Mouse (Mus musculus) liver, embryonic 14.5 days (tissue): ENCODE results near the gene Ghitm. TPM values are rescaled to one million over a fixed set of nuclear protein-coding genes. Genes with fewer than 3 reads are reported as not detected.

Experiments
- ATAC-seq: fragments of 200-750 bp; cut with Nextera tagmentation; 2 replicates; pipeline ENCODE4 v1.8.0; 2017; ENCODE audit warnings: moderate number of reproducible peaks, mild to moderate bottlenecking, moderate library complexity; ENCODE audit not compliant: insufficient read depth
- DNase-seq, 3 experiments: peaks; one replicate each; pipeline ENCODE4 v3.0.0-alpha.2; 2012 to 2013; ENCODE audit warnings: low read depth in 3 of 3, low spot score in 3 of 3
- H3K27ac ChIP-seq: fragments of 300-500 bp; sonication (generic); 2 replicates; pipeline ENCODE4 v1.5.1; 2014; ENCODE audit warnings: moderate library complexity, mild to moderate bottlenecking, control low read depth, inconsistent platforms
- H3K27me3 ChIP-seq: fragments of 300-500 bp; sonication (generic); 2 replicates; pipeline ENCODE4 v1.6.1; 2014; ENCODE audit warnings: mild to moderate bottlenecking, low read length, moderate library complexity; ENCODE audit not compliant: control insufficient read depth, insufficient read depth
- H3K36me3 ChIP-seq: fragments of 300-500 bp; sonication (generic); replicated peaks from 2 replicates; pipeline ENCODE4 v1.6.1; 2014; ENCODE audit warnings: low read depth; ENCODE audit not compliant: control insufficient read depth, insufficient read depth
- H3K4me1 ChIP-seq, 2 experiments: fragments of 200-500 bp in 1 of 2; fragments of 300-500 bp in 1 of 2; sonication (generic) in 1 of 2; replicated peaks; 2 replicates each; pipeline ENCODE4 v1.6.1; 2012 to 2014; ENCODE audit warnings: antibody characterized with exemption in 1 of 2, inconsistent platforms in 1 of 2, low read length in 1 of 2; ENCODE audit not compliant: control insufficient read depth in 2 of 2, insufficient read depth in 2 of 2
- H3K4me2 ChIP-seq: fragments of 300-500 bp; sonication (generic); 2 replicates; pipeline ENCODE4 v1.6.1; 2014; ENCODE audit warnings: low read depth, mild to moderate bottlenecking, control low read depth, moderate library complexity
- H3K4me3 ChIP-seq, 2 experiments: fragments of 200-500 bp in 1 of 2; fragments of 300-500 bp in 1 of 2; sonication (generic) in 1 of 2; 2 replicates each; pipeline ENCODE4 v1.5.1; 2012 to 2014; ENCODE audit warnings: low read depth in 2 of 2, low read length in 2 of 2, mild to moderate bottlenecking in 2 of 2, control low read depth in 1 of 2, inconsistent platforms in 1 of 2, moderate library complexity in 1 of 2; ENCODE audit not compliant: insufficient read depth in 1 of 2
- H3K9ac ChIP-seq: fragments of 300-500 bp; sonication (generic); replicated peaks from 2 replicates; pipeline ENCODE4 v1.6.1; 2014; ENCODE audit warnings: mild to moderate bottlenecking, control low read depth, moderate library complexity
- H3K9me3 ChIP-seq: fragments of 300-500 bp; sonication (generic); 2 replicates; pipeline ENCODE4 v1.6.1; 2016; ENCODE audit warnings: low read length, mixed read lengths; ENCODE audit not compliant: control insufficient read depth
- CTCF ChIP-seq: IDR thresholded peaks from 2 replicates; pipeline ENCODE4 v1.5.1; 2016; ENCODE audit warnings: antibody characterized with exemption, low read depth, control low read depth
- EP300 ChIP-seq: IDR thresholded peaks from 2 replicates; pipeline ENCODE4 v1.6.1; 2016; ENCODE audit warnings: antibody characterized with exemption, low read depth
- WGBS: fragments of 180-500 bp; shearing (Covaris S2); extraction: QIAGEN DNeasy Blood & Tissue Kit; methylation state at CpG from one replicate; pipeline ENCODE4 v1.1.7; 2014; ENCODE audit not compliant: insufficient replicate concordance; 5-methylcytosine and 5-hydroxymethylcytosine counted together
- polyA plus RNA-seq, 2 experiments: library from polyadenylated mRNA; depleted of rRNA in 1 of 2; stranded (reverse) in 1 of 2; unstranded in 1 of 2; fragments of >200 nt; fragmentation: Nextera tagmentation in 1 of 2; extraction: Ambion mirVana in 1 of 2; gene quantifications; 2 replicates each; pipeline versions ENCODE4 v1.2.1 to v1.2.3; 2012 to 2014

Gene Ghitm
- polyA plus RNA-seq (2012; rRNA removed), result 64.5 and 88.4 TPM in 2 replicates
- polyA plus RNA-seq (2014; fragmentation: Nextera tagmentation; extraction: Ambion mirVana), result 231 and 243 TPM in 2 replicates

GRCm38 (mm10) chr14:37135127-37135593 lies at the start of gene Ghitm:
Gene Ghitm (minus strand): TSS chr14:37135272.
- peak; percentile 19; the same call in 1 of the 2 replicates for TF ChIP-seq CTCF
- TF ChIP-seq EP300, result no peak
- peak within 1 kb of the TSS; percentile 77 for H3K4me2 ChIP-seq
- H3K36me3 ChIP-seq, result peaks cover 32% of the 10 kb centered on the region
- ATAC-seq (peak; percentile 97), DNase-seq (peak; percentile 94 to 95 (median 94))
- peak within 1 kb of the TSS; percentile 74 to 91 for H3K4me3 ChIP-seq
- H3K9ac ChIP-seq, result peak within 1 kb of the TSS; percentile 94
- under 1% methylated on average over 38 of the region's 38 CpGs for WGBS
- H3K4me1 ChIP-seq, result peaks cover 0 to 2% of the 10 kb centered on the region in 2 experiments; a peak in 2 of 4 replicates
- no peaks in the 10 kb centered on the region for H3K9me3 ChIP-seq
- no peaks in the 10 kb centered on the region for H3K27me3 ChIP-seq
- H3K27ac ChIP-seq, result peak within 1 kb of the TSS; percentile 86

- Histone ChIP-seq H3K9ac (no peak overlapping the region), H3K36me3 (no peaks in the 10 kb centered on the region), H3K4me3 (no peak overlapping the region), H3K4me2 (no peak overlapping the region), H3K4me1 (no peaks in the 10 kb centered on the region), H3K9me3 (no peaks in the 10 kb centered on the region), H3K27ac (no peak overlapping the region), H3K27me3 (no peaks in the 10 kb centered on the region)
- TF ChIP-seq EP300 (no peak), CTCF (no peak)
- no peak for ATAC-seq
- 50% methylated on average over 2 of the region's 2 CpGs for WGBS
- DNase-seq, result no peak
Measured at GRCm38 (mm10) chr14:37184871-37185270, 49.8 kb upstream of the Ghitm start.

- no peak overlapping the region for H3K4me2 ChIP-seq
- H3K27me3 ChIP-seq, result no peaks in the 10 kb centered on the region
- H3K4me3 ChIP-seq, result no peak overlapping the region
- no peak overlapping the region for H3K9ac ChIP-seq
- no peaks in the 10 kb centered on the region for H3K36me3 ChIP-seq
- no peak overlapping the region for H3K27ac ChIP-seq
- WGBS, result 57% methylated on average over 3 of the region's 3 CpGs
- no peak for TF ChIP-seq EP300
- peak; percentile 44 for TF ChIP-seq CTCF
- DNase-seq, result no peak
- no peaks in the 10 kb centered on the region for H3K9me3 ChIP-seq
- no peak for ATAC-seq
- no peaks in the 10 kb centered on the region for H3K4me1 ChIP-seq
Measured at GRCm38 (mm10) chr14:37174484-37174883, 39.4 kb upstream of the Ghitm start.

GRCm38 (mm10) chr14:37165266-37165926 lies 30.3 kb upstream of the Ghitm start:
- H3K27ac ChIP-seq, result peak overlapping the region; percentile 87
- peak; percentile 25; the same call in 1 of the 2 replicates for ATAC-seq

GRCm38 (mm10) chr14:37164392-37165032 lies 29.4 kb upstream of the Ghitm start:
- TF ChIP-seq CTCF (no peak), EP300 (peak; percentile 55)

More at GRCm38 (mm10) chr14:37165266-37165926, 30.3 kb upstream of the Ghitm start:
- 52% methylated on average over 1 of the region's 1 CpGs for WGBS
- DNase-seq, result peak; percentile 37 to 68 (median 42)
- no peak overlapping the region for H3K4me3 ChIP-seq
- no peak overlapping the region for H3K9ac ChIP-seq
- no peaks in the 10 kb centered on the region for H3K36me3 ChIP-seq
- no peak overlapping the region; the same call in 1 of the 2 replicates for H3K4me2 ChIP-seq
- no peaks in the 10 kb centered on the region for H3K27me3 ChIP-seq
- H3K9me3 ChIP-seq, result no peaks in the 10 kb centered on the region
- TF ChIP-seq EP300 (no peak), CTCF (peak; percentile 72)
- H3K4me1 ChIP-seq, result peaks cover 29 to 32% of the 10 kb centered on the region in 2 experiments

More at GRCm38 (mm10) chr14:37164392-37165032, 29.4 kb upstream of the Ghitm start:
- peak overlapping the region; percentile 34 for H3K4me2 ChIP-seq
- ATAC-seq (peak; percentile 56), DNase-seq (peak in 1 of 3 experiments; percentile 22)
- no peak overlapping the region for H3K4me3 ChIP-seq
- H3K4me1 ChIP-seq, result peaks cover 29 to 32% of the 10 kb centered on the region in 2 experiments
- WGBS, result 48% methylated on average over 4 of the region's 4 CpGs
- peak overlapping the region; percentile 12; the same call in 1 of the 2 replicates for H3K9ac ChIP-seq
- no peaks in the 10 kb centered on the region for H3K9me3 ChIP-seq
- H3K27ac ChIP-seq, result peak overlapping the region; percentile 87
- no peaks in the 10 kb centered on the region for H3K27me3 ChIP-seq
- no peaks in the 10 kb centered on the region for H3K36me3 ChIP-seq
